Mouse (Mus musculus): ENCODE results near the gene Gpc3.
"Not testable (repeated sequence)": the region's sequence is repeated elsewhere in the genome, so short reads cannot be mapped to it uniquely, and the experiment has no call there.

Gpc3 gene

DNA sequence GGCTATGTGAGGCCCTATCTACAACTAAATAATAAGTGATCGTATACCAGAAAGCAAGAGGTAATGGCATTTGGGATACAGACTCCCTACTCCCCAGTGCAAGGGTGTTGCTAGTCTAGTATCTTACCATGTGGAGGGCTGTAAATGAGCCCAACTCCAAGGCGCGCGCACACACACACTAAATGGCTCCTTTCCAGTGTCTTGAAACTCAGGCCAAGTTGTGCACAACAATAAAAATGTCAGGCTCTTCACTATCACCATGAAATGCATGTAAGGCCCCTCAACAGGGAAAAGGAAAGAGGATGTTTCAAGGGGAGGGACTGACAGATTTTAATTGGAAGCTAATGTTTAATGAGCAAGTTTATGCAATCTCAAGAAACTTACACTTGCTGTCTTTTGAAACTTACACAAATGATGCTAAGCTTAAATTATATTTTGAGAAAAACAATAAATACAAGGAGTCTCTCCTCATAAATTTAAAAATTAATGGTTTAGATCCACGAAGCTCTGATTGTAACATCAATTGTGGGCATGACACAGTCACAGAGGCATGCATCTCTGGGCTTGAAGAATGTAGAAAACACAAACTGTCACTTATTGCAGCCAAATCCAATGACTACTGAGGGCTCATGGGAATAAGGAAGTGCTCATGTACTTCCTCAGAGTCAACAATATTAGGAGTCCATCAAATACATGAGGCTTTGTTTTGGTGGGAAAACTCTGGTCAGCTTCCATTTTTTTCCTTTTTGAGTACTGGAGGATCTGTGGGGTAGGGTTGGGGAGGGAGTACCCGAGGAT lies 332.4 kb downstream of the Gpc3 start:
- no peak for DNase-seq (ENCODE audit: low read depth, low spot score)

GRCm38 (mm10) chrX:52278687-52279359 lies 334.9 kb downstream of the Gpc3 start:
- no peak for DNase-seq (ENCODE audit: low read depth, low spot score)

DNA sequence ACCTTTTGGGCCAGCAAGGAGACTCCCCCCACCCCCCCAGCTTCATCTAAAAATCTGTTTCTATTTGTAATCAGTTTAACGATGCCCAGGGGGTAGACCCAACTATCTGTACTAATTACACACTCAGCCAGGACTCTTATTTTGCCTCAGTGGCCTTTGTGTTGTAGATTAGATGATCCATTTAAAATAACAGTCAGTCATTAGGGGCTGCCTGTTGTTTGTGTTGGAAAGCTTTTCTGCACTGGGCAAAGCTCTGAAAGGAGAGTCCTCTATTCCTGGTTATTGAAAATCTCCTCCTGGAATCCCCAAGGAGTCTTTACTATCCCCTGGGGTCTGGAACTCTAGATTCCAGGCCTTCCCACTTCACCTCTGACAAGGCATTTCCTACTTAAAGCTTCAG lies 336.2 kb downstream of the Gpc3 start:
- no peak for DNase-seq (ENCODE audit: low read depth, low spot score)

DNA sequence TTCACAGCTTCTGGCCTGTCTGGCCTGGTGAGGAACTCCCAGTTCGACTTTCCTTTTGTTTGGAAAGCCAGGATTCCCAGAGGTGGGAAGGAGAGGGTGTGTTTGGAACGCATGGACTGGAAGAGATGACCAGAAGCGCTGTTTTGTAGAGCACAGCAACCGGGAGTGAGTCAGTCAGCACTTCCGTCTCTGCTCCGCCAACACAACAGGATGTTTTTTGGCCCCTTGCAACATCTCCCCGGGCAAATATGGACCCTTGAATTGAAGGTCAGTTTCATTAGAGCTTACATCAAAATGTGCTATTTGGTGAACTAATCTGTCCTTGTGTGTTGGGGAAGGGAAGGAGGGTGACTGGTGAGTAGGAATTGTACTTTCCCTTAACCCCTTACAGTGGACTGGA lies 340.7 kb downstream of the Gpc3 start:
- DNase-seq (ENCODE audit: low read depth, low spot score): no peak

DNA sequence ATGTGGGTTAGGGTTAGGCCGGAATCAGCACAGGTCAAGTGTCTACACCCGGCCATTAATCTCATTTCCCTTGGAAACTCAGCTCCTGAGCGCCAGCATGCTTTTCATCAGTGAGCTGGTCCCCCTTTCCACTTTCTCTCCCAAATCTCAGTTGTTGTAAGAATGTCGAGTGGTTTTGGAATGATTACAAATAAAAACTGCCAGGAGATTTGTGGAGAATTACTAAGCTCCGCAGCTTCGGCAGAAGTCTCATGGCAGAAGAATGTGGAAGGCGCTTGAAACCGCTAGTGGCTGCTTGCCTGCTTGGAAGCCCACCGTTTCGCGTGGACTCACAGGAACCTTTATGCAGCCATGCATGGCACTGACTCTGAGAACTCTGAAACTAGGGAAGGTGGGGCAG lies 351.8 kb downstream of the Gpc3 start:
- no peak for DNase-seq (ENCODE audit: low read depth, low spot score)

GRCm38 (mm10) chrX:52261546-52261945 lies 352.2 kb downstream of the Gpc3 start:
- no peak for DNase-seq (ENCODE audit: low read depth, low spot score)

GRCm38 (mm10) chrX:52259771-52260170 lies 354.0 kb downstream of the Gpc3 start:
- DNase-seq (ENCODE audit: low read depth, low spot score): not testable (repeated sequence)

DNA sequence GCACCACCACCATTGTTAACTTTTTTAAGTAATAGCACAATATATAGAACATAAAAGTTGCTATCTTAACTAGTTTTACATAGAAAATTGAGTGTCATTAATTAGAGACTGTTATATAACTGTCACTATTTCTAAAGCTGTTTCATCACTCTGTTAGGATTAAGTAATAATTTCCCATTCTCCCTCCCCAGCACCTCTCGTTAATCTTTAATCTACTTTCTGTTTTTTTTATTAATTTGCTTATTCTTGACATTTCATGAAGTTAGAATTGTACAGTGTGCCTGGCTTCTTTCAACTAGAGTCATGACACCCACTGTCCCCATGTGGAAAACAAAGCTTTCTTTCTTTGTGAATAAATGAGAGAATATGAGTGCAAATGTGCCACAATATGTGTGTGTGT lies 359.2 kb downstream of the Gpc3 start:
- DNase-seq (ENCODE audit: low read depth, low spot score): no peak

DNA sequence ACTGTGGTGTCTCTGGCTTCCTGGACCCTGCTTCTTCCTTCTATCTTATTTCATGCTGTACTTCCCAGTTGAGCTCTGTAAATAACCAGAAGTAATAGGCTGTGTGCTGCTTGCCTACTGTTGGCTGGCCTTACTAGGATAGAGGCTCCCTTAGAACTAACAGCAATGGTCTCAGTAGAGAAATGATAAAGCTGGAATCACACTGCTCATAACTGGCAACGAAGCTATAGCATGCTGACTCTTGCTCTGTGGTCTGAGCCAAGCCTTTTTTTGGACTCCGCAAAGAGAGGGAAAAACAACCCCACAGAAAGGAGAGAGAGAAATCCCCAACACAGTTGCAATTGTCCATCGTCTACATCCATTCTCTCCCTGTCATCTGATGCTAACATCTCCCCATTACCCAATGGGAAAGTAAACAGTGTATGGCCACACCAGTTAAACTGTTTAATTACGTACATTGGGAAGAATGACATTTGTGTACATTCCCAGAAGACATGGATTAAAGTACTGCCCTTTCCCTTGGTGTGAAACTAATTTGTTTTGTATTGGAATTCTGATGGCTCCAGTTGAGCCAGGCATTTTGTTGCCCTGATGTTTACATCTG lies 368.0 kb downstream of the Gpc3 start:
- no peak for DNase-seq (ENCODE audit: low read depth, low spot score)

DNA sequence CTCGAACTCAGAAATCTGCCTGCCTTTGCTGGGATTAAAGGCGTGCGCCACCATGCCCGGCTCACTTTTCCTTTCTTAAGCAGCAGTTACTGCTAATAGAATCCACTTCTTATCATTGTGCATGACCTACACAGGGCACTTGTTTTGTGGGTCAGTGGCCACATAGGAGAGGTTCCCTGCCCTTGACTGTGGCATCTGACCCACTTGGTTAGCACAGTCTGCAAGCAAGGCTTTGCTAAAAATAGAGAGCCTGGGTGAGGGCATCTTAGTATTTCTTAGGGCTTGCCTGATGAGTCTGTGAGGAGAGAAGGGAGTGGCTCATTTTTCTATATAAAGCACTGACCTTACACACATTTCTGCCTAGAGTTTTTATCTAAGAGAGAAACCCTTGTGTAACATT lies 376.3 kb downstream of the Gpc3 start:
- DNase-seq (ENCODE audit: low read depth, low spot score): no peak

GRCm38 (mm10) chrX:52231984-52232383 lies 381.8 kb downstream of the Gpc3 start:
- DNase-seq (ENCODE audit: low read depth, low spot score): no peak

DNA sequence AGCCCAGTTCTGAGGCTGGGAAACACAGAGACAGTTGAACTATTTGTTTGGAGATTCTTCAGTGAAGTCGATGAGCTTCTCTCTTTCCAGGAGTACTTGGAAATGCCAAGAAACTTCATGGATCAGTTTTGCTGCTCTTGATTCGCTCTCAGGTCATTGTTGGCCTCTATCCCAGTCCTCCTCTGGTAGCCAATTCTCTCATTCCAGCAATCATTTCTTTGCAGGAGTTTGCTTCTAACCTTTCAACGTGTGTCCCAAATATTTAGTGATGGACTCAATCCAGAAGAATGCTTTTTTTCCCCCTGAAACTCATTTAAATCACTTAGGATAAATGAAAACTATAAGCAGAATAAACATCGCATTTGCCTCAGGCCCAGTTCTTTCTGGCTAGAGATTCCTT lies 383.0 kb downstream of the Gpc3 start:
- no peak for DNase-seq (ENCODE audit: low read depth, low spot score)
